Mouse (Mus musculus): ENCODE measurements around the gene Trim38. TPM values are rescaled to one million over a fixed set of nuclear protein-coding genes. Genes with fewer than 3 reads are reported as not detected.

Trim38 gene
- polyA plus RNA-seq, 1 experiment from 2014 or later, result 0.09 TPM

GRCm38 (mm10) chr13:23739069-23739921, 30.4 kb upstream of the Trim38 start:
- peak overlapping the region; percentile 74 for H3K4me3 ChIP-seq
- H3K4me1 ChIP-seq, result peaks cover 28% of the 10 kb centered on the region
- no peaks in the 10 kb centered on the region for H3K9me3 ChIP-seq
- H3K27me3 ChIP-seq (replicated peaks), result no peaks in the 10 kb centered on the region
- no peaks in the 10 kb centered on the region for H3K36me3 ChIP-seq
- peak overlapping the region; percentile 98 for H3K4me2 ChIP-seq
- peak overlapping the region; percentile 100 for H3K27ac ChIP-seq (replicated peaks)
- under 1% methylated on average over 39 of the region's 39 CpGs for WGBS
- peak; percentile 79 for ATAC-seq (ENCODE audit: extremely low read depth, insufficient number of reproducible peaks, low FRiP score, low TSS enrichment)
- peak overlapping the region; percentile 98 for H3K9ac ChIP-seq

- Histone ChIP-seq H3K4me1 (peaks cover 32% of the 10 kb centered on the region), H3K4me2 (peak overlapping the region; percentile 98), H3K27ac (replicated peaks) (peak overlapping the region; percentile 100), H3K9me3 (no peaks in the 10 kb centered on the region), H3K4me3 (peak overlapping the region; percentile 74), H3K36me3 (no peaks in the 10 kb centered on the region), H3K9ac (peak overlapping the region; percentile 98), H3K27me3 (replicated peaks) (no peaks in the 10 kb centered on the region)
- WGBS, result under 1% methylated on average over 14 of the region's 14 CpGs
- ATAC-seq (ENCODE audit: extremely low read depth, insufficient number of reproducible peaks, low FRiP score, low TSS enrichment), result no peak
Measured at GRCm38 (mm10) chr13:23739922-23740252, 29.8 kb upstream of the Trim38 start.

- ATAC-seq (ENCODE audit: extremely low read depth, insufficient number of reproducible peaks, low FRiP score, low TSS enrichment), result no peak
- peak overlapping the region; percentile 98 for H3K4me2 ChIP-seq
- H3K9me3 ChIP-seq, result no peaks in the 10 kb centered on the region
- peaks cover 32% of the 10 kb centered on the region for H3K4me1 ChIP-seq
- H3K4me3 ChIP-seq, result peak overlapping the region; percentile 74
- no peaks in the 10 kb centered on the region for H3K27me3 ChIP-seq (replicated peaks)
- peak overlapping the region; percentile 100 for H3K27ac ChIP-seq (replicated peaks)
- no peaks in the 10 kb centered on the region for H3K36me3 ChIP-seq
- peak overlapping the region; percentile 98 for H3K9ac ChIP-seq
- 29% methylated on average over 13 of the region's 13 CpGs for WGBS
Measured at GRCm38 (mm10) chr13:23740256-23740840, 29.4 kb upstream of the Trim38 start.

GRCm38 (mm10) chr13:23740910-23741309, 28.8 kb upstream of the Trim38 start:
- no peak for ATAC-seq (ENCODE audit: extremely low read depth, insufficient number of reproducible peaks, low FRiP score, low TSS enrichment)
- H3K36me3 ChIP-seq, result no peaks in the 10 kb centered on the region
- peak overlapping the region; percentile 74; the same call in 1 of the 2 replicates for H3K4me3 ChIP-seq
- H3K9ac ChIP-seq, result peak overlapping the region; percentile 98; the same call in 1 of the 2 replicates
- WGBS, result 52% methylated on average over 5 of the region's 5 CpGs
- peak overlapping the region; percentile 98 for H3K4me2 ChIP-seq
- no peaks in the 10 kb centered on the region for H3K9me3 ChIP-seq
- H3K4me1 ChIP-seq, result peaks cover 35% of the 10 kb centered on the region
- H3K27ac ChIP-seq (replicated peaks), result peak overlapping the region; percentile 100; the same call in 1 of the 2 replicates
- no peaks in the 10 kb centered on the region for H3K27me3 ChIP-seq (replicated peaks)

- Histone ChIP-seq H3K36me3 (no peaks in the 10 kb centered on the region), H3K9ac (0 out of 2 replicates have a peak overlapping the region, but pooled peaks have one; percentile 30), H3K27me3 (replicated peaks) (no peaks in the 10 kb centered on the region), H3K27ac (replicated peaks) (0 out of 2 replicates have a peak overlapping the region, but pooled peaks have one; percentile 28), H3K4me1 (peaks cover 36% of the 10 kb centered on the region), H3K9me3 (no peaks in the 10 kb centered on the region), H3K4me3 (no peak overlapping the region), H3K4me2 (peak overlapping the region; percentile 37)
- ATAC-seq (ENCODE audit: extremely low read depth, insufficient number of reproducible peaks, low FRiP score, low TSS enrichment), result no peak
Measured at GRCm38 (mm10) chr13:23742007-23742406, 27.7 kb upstream of the Trim38 start.

GRCm38 (mm10) chr13:23743215-23743614, 26.5 kb upstream of the Trim38 start:
- H3K4me2 ChIP-seq, result no peak overlapping the region
- no peak overlapping the region for H3K27ac ChIP-seq (replicated peaks)
- WGBS, result 86% methylated on average over 5 of the region's 5 CpGs
- H3K9ac ChIP-seq, result 0 out of 2 replicates have a peak overlapping the region, but pooled peaks have one; percentile 2
- no peaks in the 10 kb centered on the region for H3K36me3 ChIP-seq
- no peaks in the 10 kb centered on the region for H3K9me3 ChIP-seq
- peaks cover 42% of the 10 kb centered on the region for H3K4me1 ChIP-seq
- H3K27me3 ChIP-seq (replicated peaks), result no peaks in the 10 kb centered on the region
- no peak for ATAC-seq (ENCODE audit: extremely low read depth, insufficient number of reproducible peaks, low FRiP score, low TSS enrichment)
- H3K4me3 ChIP-seq, result no peak overlapping the region

- Histone ChIP-seq H3K27ac (replicated peaks) (peak overlapping the region; percentile 98), H3K4me3 (peak overlapping the region; percentile 52), H3K4me1 (peaks cover 42% of the 10 kb centered on the region), H3K9me3 (no peaks in the 10 kb centered on the region), H3K4me2 (peak overlapping the region; percentile 70), H3K9ac (peak overlapping the region; percentile 75), H3K36me3 (no peaks in the 10 kb centered on the region), H3K27me3 (replicated peaks) (no peaks in the 10 kb centered on the region)
- no peak for ATAC-seq (ENCODE audit: extremely low read depth, insufficient number of reproducible peaks, low FRiP score, low TSS enrichment)
- WGBS, result 44% methylated on average over 4 of the region's 4 CpGs
Measured at GRCm38 (mm10) chr13:23743963-23744362, 25.8 kb upstream of the Trim38 start.

GRCm38 (mm10) chr13:23744421-23745380, 25.0 kb upstream of the Trim38 start:
- peak overlapping the region; percentile 70 for H3K4me2 ChIP-seq
- ATAC-seq (ENCODE audit: extremely low read depth, insufficient number of reproducible peaks, low FRiP score, low TSS enrichment), result no peak
- peaks cover 42% of the 10 kb centered on the region for H3K4me1 ChIP-seq
- H3K27me3 ChIP-seq (replicated peaks), result no peaks in the 10 kb centered on the region
- peak overlapping the region; percentile 75 for H3K9ac ChIP-seq
- H3K9me3 ChIP-seq, result no peaks in the 10 kb centered on the region
- no peaks in the 10 kb centered on the region for H3K36me3 ChIP-seq
- WGBS, result 2% methylated on average over 15 of the region's 36 CpGs
- peak overlapping the region; percentile 98 for H3K27ac ChIP-seq (replicated peaks)
- H3K4me3 ChIP-seq, result peak overlapping the region; percentile 52

GRCm38 (mm10) chr13:23745381-23746161, 24.1 kb upstream of the Trim38 start, which contains the start of gene Hist1h3c:
TSS of gene Hist1h3c (minus strand) at chr13:23745602.
- H3K9ac ChIP-seq, result peak within 1 kb of the TSS; percentile 83
- peak within 1 kb of the TSS; percentile 52 for H3K4me3 ChIP-seq
- peak within 1 kb of the TSS; percentile 98 for H3K27ac ChIP-seq (replicated peaks)
- ATAC-seq (ENCODE audit: extremely low read depth, insufficient number of reproducible peaks, low FRiP score, low TSS enrichment), result peak; percentile 52; the same call in 1 of the 2 replicates
- H3K36me3 ChIP-seq, result no peaks in the 10 kb centered on the region
- H3K4me1 ChIP-seq, result peaks cover 39% of the 10 kb centered on the region
- WGBS, result 1% methylated on average over 23 of the region's 28 CpGs
- H3K4me2 ChIP-seq, result peak within 1 kb of the TSS; percentile 70
- no peaks in the 10 kb centered on the region for H3K9me3 ChIP-seq
- H3K27me3 ChIP-seq (replicated peaks), result no peaks in the 10 kb centered on the region
